Mouse (Mus musculus) adrenal gland, postnatal 36 days (tissue): ENCODE measurements around the gene Fdxr. TPM values are rescaled to one million over a fixed set of nuclear protein-coding genes. Genes with fewer than 3 reads are reported as not detected.

Experiments
- DNase-seq, 2 experiments: peaks; one replicate each; pipeline ENCODE4 v3.0.0; 2021; ENCODE audit warnings: mixed read lengths in 1 of 2
- total RNA-seq, 2 experiments: library from RNA; stranded (reverse); gene quantifications; 2 replicates each; pipeline ENCODE4 v1.2.3; 2021

Fdxr gene
- total RNA-seq, 2 experiments from 2014 or later: 1,168 to 1,492 TPM

GRCm38 (mm10) chr11:115241402-115241801 is 35.4 kb downstream of the Fdxr start:
- peak; percentile 44 to 61 for DNase-seq

GRCm38 (mm10) chr11:115236570-115236969 is 40.3 kb downstream of the Fdxr start:
- DNase-seq: peak in 1 of 2 experiments; percentile 28

- DNase-seq: peak; percentile 72 to 80
Observed at GRCm38 (mm10) chr11:115234320-115235044, 42.4 kb downstream of the Fdxr start.

GRCm38 (mm10) chr11:115233526-115234290 is 43.1 kb downstream of the Fdxr start:
- DNase-seq: no peak

GRCm38 (mm10) chr11:115232889-115233288 is 44.0 kb downstream of the Fdxr start:
- no peak for DNase-seq

GRCm38 (mm10) chr11:115231924-115232323 is 44.9 kb downstream of the Fdxr start:
- DNase-seq: no peak

GRCm38 (mm10) chr11:115231168-115231915 is 45.5 kb downstream of the Fdxr start:
- DNase-seq: no peak

GRCm38 (mm10) chr11:115229021-115229930 is 47.6 kb downstream of the Fdxr start:
- DNase-seq: no peak

GRCm38 (mm10) chr11:115228430-115228829 is 48.4 kb downstream of the Fdxr start:
- peak; percentile 46 to 48 for DNase-seq

- DNase-seq: no peak
Observed at GRCm38 (mm10) chr11:115227640-115228039, 49.2 kb downstream of the Fdxr start.

GRCm38 (mm10) chr11:115226811-115227491 is 49.9 kb downstream of the Fdxr start:
- no peak for DNase-seq

GRCm38 (mm10) chr11:115225301-115225700 is 51.5 kb downstream of the Fdxr start:
- DNase-seq: no peak

GRCm38 (mm10) chr11:115224889-115225288 is 52.0 kb downstream of the Fdxr start:
- DNase-seq: peak; percentile 54 to 73

GRCm38 (mm10) chr11:115223877-115224276 is 53.0 kb downstream of the Fdxr start:
- peak; percentile 53 to 57 for DNase-seq

- no peak for DNase-seq
Observed at GRCm38 (mm10) chr11:115223451-115223850, 53.4 kb downstream of the Fdxr start.

GRCm38 (mm10) chr11:115222570-115222969 is 54.3 kb downstream of the Fdxr start:
- DNase-seq: no peak

- no peak for DNase-seq
Observed at GRCm38 (mm10) chr11:115222077-115222476, 54.8 kb downstream of the Fdxr start.

- DNase-seq: no peak
Observed at GRCm38 (mm10) chr11:115219685-115220084, 57.2 kb downstream of the Fdxr start.

- peak; percentile 50 to 53 for DNase-seq
Observed at GRCm38 (mm10) chr11:115219263-115219662, 57.6 kb downstream of the Fdxr start.
